Mouse (Mus musculus): ENCODE measurements around the gene Nudc.

DNA sequence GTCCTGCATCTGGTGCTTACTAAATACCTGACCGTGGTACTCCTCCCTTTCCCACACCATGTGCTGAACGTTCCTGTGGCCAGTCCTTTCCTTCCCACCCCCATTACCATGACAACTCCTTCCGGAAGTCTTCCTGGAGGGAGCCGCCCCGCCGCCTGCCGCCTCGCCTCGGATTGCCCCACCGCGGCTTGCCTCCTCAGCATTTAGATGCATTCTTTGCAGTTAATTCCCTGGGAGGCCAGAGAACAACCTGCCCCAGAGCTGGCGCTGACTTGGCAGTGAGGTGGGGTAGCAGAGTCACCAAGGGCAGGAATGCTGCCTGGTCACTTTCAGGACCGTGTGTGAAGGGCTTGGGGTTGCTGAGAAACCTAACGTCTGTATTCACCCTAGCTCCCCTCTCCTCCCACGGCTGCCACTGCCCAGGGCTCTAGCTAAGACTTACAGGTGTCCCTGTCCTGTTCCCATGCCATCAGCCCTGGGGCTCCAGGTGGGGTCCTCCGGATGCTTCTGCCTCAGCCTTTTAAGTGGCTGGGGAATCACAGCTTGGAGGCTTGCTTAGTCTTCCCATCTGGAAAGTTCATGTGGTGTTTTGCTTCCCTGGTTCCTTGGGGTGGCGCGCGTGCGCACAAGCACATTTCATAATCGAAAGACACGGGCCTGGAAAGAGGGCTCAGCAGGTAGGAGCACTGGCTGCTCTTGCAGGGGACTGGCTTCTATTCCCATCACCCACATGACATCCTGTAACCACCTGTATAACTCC, 61.4 kb downstream of the Nudc start:
- TF ChIP-seq CTCF (IDR thresholded peaks at IDR 0.05; ENCODE audit: borderline replicate concordance, extremely low read depth, insufficient read depth, insufficient read length) (no peak), POLR2A (IDR thresholded peaks at IDR 0.05; ENCODE audit: borderline replicate concordance, extremely low read depth, insufficient read depth, insufficient read length, poor library complexity, severe bottlenecking) (no peak)
